Mouse (Mus musculus) small intestine, adult 2 months (tissue): ENCODE measurements around the gene Wfdc1. TPM values are rescaled to one million over a fixed set of nuclear protein-coding genes. Genes with fewer than 3 reads are reported as not detected.

Experiments used
- H3K27ac ChIP-seq: fragments of 200-500 bp; 2 replicates; pipeline ENCODE4 v1.5.1; 2012; ENCODE audit warnings: low read depth, low read length, control low read depth, inconsistent platforms; ENCODE audit not compliant: insufficient read depth
- H3K27me3 ChIP-seq: fragments of 200-500 bp; 2 replicates; pipeline ENCODE4 v1.6.1; 2012; ENCODE audit warnings: mild to moderate bottlenecking, moderate library complexity, low read length, inconsistent platforms; ENCODE audit not compliant: control insufficient read depth, insufficient read depth
- H3K36me3 ChIP-seq: fragments of 200-500 bp; 2 replicates; pipeline ENCODE4 v1.6.1; 2012; ENCODE audit warnings: mild to moderate bottlenecking, low read length, control low read depth, inconsistent platforms; ENCODE audit not compliant: control insufficient read depth, insufficient read depth
- H3K4me1 ChIP-seq: fragments of 200-500 bp; 2 replicates; pipeline ENCODE4 v1.6.1; 2012; ENCODE audit warnings: low read length, inconsistent platforms, mixed read lengths; ENCODE audit not compliant: control insufficient read depth, insufficient read depth, insufficient read length
- H3K4me3 ChIP-seq: fragments of 200-500 bp; 2 replicates; pipeline ENCODE4 v1.5.1; 2012; ENCODE audit warnings: low read depth, mild to moderate bottlenecking, control low read depth, inconsistent platforms, low read length, moderate library complexity
- CTCF ChIP-seq: fragments of 200-500 bp; IDR thresholded peaks from 2 replicates; pipeline ENCODE4 v1.5.1; 2012; ENCODE audit warnings: low read depth, mild to moderate bottlenecking, control low read depth, inconsistent platforms, low read length, moderate library complexity, mixed read lengths; ENCODE audit not compliant: insufficient replicate concordance, insufficient read length; ENCODE audit errors: extremely low read depth
- POLR2A ChIP-seq: fragments of 200-500 bp; IDR thresholded peaks from 2 replicates; pipeline ENCODE4 v1.6.1; 2012; ENCODE audit warnings: low read depth, mild to moderate bottlenecking, control low read depth, inconsistent platforms, low read length, moderate library complexity
- WGBS: fragments of 180-500 bp; shearing (Covaris S2); methylation state at CpG from one replicate; pipeline ENCODE4 v1.1.7; 2018; 5-methylcytosine and 5-hydroxymethylcytosine counted together
- polyA plus RNA-seq: library from polyadenylated mRNA; depleted of rRNA; stranded (reverse); fragments of >200 nt; gene quantifications from 2 replicates; pipeline ENCODE4 v1.2.3, GENCODE M21; 2012

Wfdc1 gene
- polyA plus RNA-seq, 1 experiment, result 34.5 TPM

- Histone ChIP-seq H3K27me3 (no peaks in the 10 kb centered on the region), H3K27ac (peak overlapping the region; percentile 62), H3K36me3 (no peaks in the 10 kb centered on the region), H3K4me1 (peaks cover 32% of the 10 kb centered on the region), H3K4me3 (peak overlapping the region; percentile 22)
- TF ChIP-seq POLR2A (no peak), CTCF (no peak)
- WGBS, result 11% methylated on average over 16 of the region's 16 CpGs
Measured at GRCm38 (mm10) chr8:119670419-119671091, 4.4 kb downstream of the Wfdc1 start.

- TF ChIP-seq POLR2A, result no peak
- peak; percentile 42; the same call in 1 of the 2 replicates for TF ChIP-seq CTCF
- H3K4me1 ChIP-seq, result peaks cover 22% of the 10 kb centered on the region
- no peak overlapping the region for H3K4me3 ChIP-seq
- H3K36me3 ChIP-seq, result no peaks in the 10 kb centered on the region
- H3K27me3 ChIP-seq, result no peaks in the 10 kb centered on the region
- 90% methylated on average over 11 of the region's 11 CpGs for WGBS
- H3K27ac ChIP-seq, result no peak overlapping the region
Measured at GRCm38 (mm10) chr8:119673976-119674555, 7.9 kb downstream of the Wfdc1 start.

GRCm38 (mm10) chr8:119675457-119675856 lies 9.3 kb downstream of the Wfdc1 start:
- 94% methylated on average over 5 of the region's 5 CpGs for WGBS
- no peaks in the 10 kb centered on the region for H3K36me3 ChIP-seq
- TF ChIP-seq POLR2A (no peak), CTCF (no peak)
- H3K27me3 ChIP-seq, result no peaks in the 10 kb centered on the region
- no peak overlapping the region for H3K27ac ChIP-seq
- peaks cover 13% of the 10 kb centered on the region for H3K4me1 ChIP-seq
- H3K4me3 ChIP-seq, result no peak overlapping the region

GRCm38 (mm10) chr8:119676389-119676788 lies 10.2 kb downstream of the Wfdc1 start:
- TF ChIP-seq POLR2A (no peak), CTCF (peak; percentile 91; the same call in 1 of the 2 replicates)
- H3K4me3 ChIP-seq, result no peak overlapping the region

DNA sequence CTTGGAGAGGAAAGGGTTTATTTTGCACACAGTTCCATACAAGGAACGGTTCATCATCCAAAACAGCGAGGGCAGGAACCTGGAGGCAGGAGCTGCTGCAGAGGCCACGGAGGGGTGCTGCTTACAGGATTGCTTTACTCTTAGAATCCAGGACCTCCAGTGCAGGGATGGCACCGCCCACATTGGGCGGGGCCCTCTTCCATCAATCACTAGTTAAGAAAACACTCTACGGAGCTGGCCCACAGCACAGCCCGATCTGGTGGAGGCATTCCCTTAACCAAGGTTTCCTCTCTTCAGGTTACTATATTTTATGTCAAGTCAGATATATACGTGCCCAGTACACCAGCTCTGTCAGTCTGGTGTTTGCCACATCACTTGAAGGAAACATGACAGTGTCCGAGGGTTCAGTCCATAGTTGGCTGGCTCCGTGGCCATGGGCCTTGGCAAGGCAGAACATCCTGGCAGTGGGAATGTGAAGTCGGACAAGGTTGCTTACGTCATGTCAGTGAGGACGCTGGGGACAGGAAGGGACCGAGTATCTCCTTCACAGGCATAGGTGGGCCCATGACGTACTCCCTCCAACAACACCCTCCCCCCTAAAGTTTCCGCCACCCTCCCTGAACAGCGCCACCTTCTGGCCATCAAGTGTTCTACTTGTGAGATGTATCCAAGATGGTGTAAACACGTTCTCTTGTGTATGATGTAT lies 12.1 kb downstream of the Wfdc1 start:
- no peak overlapping the region for H3K27ac ChIP-seq
- WGBS, result 17% methylated on average over 18 of the region's 18 CpGs
- H3K4me3 ChIP-seq, result no peak overlapping the region
- no peaks in the 10 kb centered on the region for H3K36me3 ChIP-seq
- peaks cover 6% of the 10 kb centered on the region for H3K4me1 ChIP-seq
- H3K27me3 ChIP-seq, result no peaks in the 10 kb centered on the region
- TF ChIP-seq POLR2A, result no peak
- peak; percentile 64; the same call in 1 of the 2 replicates for TF ChIP-seq CTCF

More at GRCm38 (mm10) chr8:119676389-119676788, 10.2 kb downstream of the Wfdc1 start:
- 3% methylated on average over 8 of the region's 8 CpGs for WGBS
- no peak overlapping the region for H3K27ac ChIP-seq
- H3K36me3 ChIP-seq, result no peaks in the 10 kb centered on the region
- H3K27me3 ChIP-seq, result no peaks in the 10 kb centered on the region
- H3K4me1 ChIP-seq, result peaks cover 6% of the 10 kb centered on the region

GRCm38 (mm10) chr8:119679184-119679583 lies 13.0 kb downstream of the Wfdc1 start:
- Histone ChIP-seq H3K27me3 (no peaks in the 10 kb centered on the region), H3K4me1 (peaks cover 4% of the 10 kb centered on the region), H3K4me3 (no peak overlapping the region), H3K36me3 (no peaks in the 10 kb centered on the region), H3K27ac (no peak overlapping the region)
- TF ChIP-seq POLR2A (no peak), CTCF (no peak)
- 74% methylated on average over 14 of the region's 14 CpGs for WGBS

DNA sequence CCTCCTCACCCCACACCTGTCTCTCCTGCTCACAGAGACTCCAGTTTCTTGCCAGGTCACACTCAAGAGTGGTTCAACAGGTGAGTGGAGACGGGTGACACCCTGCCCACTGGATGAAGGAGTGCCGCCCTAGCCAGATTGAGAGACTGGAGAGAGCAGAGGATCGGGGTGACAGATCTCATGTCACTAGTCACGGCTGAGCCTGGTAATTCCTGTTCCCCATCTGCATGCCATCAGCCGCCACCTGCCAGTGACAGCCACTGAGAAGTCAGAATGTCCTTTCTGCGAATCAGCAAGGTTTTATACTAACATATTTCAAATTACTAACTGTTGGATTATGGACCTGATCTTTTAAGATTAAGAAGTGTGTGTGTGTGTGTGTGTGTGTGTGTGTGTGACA lies 24.4 kb downstream of the Wfdc1 start:
- Histone ChIP-seq H3K36me3 (no peaks in the 10 kb centered on the region), H3K4me3 (no peak overlapping the region), H3K4me1 (no peaks in the 10 kb centered on the region), H3K27ac (no peak overlapping the region), H3K27me3 (no peaks in the 10 kb centered on the region)
- 65% methylated on average over 6 of the region's 6 CpGs for WGBS
- TF ChIP-seq CTCF (no peak), POLR2A (no peak)
